Mouse (Mus musculus) adrenal gland, postnatal 14 days (tissue): ENCODE results near the gene Tpst2. TPM values are rescaled to one million over a fixed set of nuclear protein-coding genes. Genes with fewer than 3 reads are reported as not detected.
A peak's percentile ranks its signal among the peaks of the same experiment; 100 is the strongest.

Experiments
- DNase-seq: peaks from one replicate; pipeline ENCODE4 v3.0.0; 2021; ENCODE audit warnings: mixed read lengths
- total RNA-seq: library from RNA; stranded (reverse); gene quantifications from 2 replicates; pipeline ENCODE4 v1.2.3, GENCODE M21; 2021

Gene Tpst2
- total RNA-seq, 1 experiment from 2014 or later: 186 TPM

DNA sequence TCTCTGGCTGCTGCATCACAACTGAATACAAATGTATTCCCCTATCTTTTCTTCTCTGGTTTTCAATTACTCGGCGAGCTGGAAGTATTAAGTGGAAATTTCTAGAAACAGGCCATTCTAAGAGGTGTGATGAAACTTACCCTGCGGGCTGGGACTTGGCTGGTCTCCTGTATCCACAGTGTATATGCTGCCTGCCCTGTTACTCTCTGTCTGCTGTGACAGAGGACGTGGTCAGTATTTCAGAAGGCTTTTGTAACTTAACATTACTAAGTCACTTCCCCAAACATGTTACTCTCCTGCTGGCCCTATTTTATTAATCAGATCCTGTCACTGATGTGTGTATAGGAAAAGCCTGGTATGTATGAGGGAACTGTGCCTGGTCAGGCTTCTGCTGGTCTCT, 5.2 kb downstream of the Tpst2 start:
- no peak for DNase-seq

DNA sequence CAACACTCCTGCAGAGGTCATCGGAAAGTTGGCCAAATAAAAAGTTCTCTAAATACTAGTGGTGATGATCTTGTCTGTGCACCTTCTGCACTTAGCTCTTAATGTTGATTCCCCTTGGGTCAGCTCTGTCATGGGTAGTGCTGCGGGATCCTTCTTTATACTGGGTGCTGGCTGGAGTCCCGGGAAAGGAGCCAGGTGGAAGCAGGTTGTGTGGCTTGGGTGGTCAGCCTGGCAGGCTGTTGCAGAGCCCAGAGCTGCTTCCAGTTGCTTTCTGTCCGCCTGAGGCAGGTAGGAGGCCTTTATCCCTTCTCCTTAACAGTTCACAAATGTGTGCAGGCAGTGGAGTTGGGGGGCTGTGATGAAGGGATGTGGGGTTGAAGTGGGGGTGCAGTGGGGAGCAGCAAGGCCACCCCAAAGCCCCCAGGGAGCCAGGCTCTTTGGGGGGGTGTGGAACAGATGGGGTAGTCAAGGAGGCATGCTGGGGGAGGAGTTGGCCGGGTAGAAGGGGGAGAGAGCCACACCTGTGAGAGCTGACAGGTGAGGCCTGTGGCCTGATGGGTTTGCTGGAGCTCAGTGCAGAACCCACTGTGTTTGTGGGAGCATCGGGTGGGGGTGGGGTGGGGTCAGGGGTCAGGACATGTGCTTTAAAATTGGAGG, 5.8 kb downstream of the Tpst2 start:
- no peak for DNase-seq

DNA sequence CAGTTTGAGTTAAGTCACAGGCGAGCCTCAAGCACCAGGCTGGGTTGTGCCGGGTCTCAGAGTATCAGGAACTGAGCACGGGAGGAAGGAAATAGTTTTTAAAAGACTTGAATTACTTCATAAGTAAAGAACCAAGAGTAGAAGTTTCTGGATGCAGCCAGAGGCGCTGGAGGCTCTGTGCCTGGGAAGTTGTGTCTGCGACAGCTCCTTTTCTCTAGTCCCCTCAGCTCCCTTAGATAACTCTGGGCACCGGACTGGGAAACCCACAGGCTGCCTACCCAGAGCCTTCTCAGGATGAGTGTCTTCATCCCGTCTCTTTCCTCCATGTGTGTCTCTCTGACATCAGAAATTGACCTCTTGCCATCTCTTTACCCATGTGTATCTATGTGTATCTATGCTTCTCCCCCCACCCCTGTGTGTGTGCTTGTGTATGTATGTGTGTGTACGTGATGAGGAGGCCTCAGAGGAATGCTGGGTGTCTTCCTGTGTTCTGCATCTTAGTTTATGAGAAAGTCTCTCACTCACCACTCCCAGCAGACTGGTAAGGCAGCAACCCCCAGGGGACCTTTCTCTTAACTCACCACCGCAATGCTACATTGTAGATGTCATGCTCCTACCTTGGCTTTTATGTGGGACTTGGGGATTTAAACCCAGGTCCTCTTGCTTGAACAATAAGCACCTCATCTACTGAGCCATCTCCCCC, 6.4 kb downstream of the Tpst2 start:
- peak; percentile 4 for DNase-seq

DNA sequence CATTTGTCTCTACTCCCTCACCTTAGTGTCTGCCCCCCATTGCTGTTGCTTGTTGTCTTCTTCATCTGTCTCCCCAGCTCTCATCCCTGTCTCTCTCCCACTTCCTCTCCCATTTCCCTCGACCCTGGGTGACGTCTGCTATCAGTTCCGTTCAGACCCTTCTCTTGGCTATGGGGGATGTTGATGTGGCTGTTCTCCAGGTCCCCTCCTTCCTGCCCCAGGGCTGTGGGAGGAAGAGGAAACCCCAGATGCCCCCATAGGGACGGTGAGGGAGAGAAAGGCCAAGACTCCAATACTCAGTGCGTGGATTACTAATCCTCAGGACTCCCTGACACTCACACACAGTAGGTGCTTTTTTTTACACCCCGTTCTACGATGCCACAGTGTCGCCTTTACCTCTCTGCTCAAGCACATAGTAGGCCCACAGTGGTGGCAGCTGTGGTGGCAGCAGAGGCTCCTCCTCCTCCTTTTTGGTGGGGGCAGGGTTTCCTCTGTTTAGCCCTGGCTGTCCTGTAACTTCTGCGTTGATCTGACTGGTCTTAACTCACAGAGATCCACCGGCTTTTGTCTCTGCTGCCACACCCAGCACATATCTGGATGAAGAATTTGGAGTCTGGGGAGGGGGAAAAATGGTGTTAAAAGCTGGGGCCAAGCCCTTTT, 7.2 kb downstream of the Tpst2 start:
- DNase-seq: peak; percentile 45

DNA sequence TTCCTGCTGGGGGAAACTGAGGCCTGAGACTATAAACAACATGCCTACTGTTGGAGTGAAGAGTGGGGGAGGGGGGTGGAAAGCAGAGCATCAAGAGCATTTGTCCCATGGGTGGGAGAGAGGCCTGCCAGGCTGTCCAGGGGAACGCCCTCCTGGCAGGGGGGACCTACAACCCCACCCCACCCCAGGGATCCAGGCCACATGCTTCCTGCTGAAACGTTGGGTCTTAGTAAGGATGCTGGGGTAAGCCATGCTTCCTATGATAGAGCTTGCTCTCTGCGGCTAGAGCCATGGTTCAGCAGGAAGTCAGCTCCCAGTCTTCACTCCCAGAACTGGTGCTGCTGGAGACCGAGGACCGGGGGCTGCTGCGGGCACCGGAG, 7.7 kb downstream of the Tpst2 start:
- peak; percentile 20 for DNase-seq

DNA sequence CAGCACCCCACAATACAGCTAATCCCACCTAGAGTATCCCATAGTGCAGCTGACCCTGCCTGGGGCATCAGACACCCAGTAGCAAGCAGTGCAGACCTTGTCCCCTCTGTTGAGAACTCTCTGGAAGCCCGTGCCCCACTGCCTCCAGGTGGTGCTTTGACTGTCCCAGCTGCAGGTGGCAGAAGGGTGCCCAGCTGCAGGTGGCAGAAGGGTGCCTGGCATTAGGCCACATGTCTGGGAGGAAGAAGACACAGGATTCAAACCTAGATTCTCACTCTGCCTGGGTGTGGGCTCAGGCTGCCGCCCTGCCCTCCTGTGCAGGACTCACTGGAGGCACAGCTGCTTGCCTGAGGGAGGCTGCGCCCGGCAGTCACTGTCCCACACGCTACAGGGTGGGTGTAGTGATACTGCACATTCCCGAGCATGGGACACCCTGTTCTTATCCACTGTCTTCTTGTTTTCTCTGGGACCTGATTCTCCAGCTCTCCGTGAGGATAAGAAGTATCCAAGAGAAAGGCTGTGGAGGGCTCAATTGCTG, 9.1 kb downstream of the Tpst2 start:
- DNase-seq: no peak

DNA sequence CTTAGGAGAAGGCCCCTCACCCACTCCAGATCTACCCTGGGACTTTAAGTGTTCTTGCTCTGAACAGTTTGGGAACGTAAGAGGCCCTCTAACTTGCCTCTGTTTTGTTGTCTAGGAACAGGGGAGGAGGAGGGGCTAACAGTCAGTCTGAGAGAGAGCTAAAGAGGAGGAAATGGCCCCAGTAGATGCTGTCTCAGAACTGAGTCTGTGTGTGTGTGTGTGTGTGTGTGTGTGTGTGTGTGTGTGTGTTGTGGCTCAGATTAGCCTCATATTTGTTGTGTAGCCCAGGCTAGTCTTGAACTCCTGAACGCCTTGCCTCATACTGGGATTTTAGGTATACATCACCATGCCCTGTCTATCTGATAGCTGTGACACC, 10.1 kb downstream of the Tpst2 start:
- no peak for DNase-seq

DNA sequence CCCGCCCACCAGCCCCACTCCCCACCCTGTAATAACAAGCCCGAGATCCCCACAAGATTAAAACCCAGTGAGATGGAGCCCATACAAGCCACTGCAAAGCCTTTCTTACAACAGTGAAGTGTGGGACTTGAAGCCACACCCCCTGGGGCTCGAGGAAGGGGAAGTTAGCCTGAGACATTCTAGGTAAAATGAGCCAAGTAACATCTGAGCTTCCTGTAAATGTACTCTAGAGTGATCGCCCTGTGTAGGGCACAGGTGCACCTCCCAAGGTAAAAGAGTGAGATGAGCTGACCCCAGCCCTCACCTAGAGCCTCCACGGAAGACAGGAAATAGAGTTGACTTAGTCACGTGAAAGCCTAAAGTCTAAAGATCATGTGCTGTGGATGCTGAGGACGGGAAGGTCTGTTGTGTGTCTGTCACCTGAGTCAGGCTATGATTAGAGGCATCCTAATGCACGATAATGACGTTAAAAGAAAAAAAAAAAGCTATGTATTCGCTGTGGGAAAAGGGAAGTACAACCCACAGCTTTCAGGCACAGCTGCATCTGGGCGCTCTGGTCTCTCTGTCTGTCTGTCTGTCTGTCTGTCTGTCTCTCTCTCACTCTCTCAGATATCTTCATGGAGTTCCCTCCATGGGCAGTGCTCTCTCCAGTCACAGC, 10.6 kb downstream of the Tpst2 start:
- no peak for DNase-seq

DNA sequence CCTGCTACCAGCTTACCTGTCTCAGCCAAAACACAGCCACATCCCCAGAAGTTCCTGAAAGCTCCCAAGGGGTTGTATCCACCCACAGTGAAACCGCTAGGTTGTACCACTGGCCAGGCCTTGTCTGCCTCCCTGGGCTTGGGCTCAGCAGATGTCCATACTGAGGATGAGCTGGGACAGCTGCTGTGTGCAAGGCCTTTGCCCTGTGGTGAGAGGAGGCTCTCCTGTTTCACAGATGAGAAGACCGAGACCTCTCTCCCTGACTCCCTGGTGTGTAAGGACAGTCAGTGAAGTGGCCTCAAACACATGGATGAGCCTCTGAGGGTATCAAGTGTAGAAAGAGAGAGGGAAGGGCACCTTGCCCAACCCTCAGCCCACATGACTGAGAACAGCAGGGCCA, 11.2 kb downstream of the Tpst2 start:
- no peak for DNase-seq

DNA sequence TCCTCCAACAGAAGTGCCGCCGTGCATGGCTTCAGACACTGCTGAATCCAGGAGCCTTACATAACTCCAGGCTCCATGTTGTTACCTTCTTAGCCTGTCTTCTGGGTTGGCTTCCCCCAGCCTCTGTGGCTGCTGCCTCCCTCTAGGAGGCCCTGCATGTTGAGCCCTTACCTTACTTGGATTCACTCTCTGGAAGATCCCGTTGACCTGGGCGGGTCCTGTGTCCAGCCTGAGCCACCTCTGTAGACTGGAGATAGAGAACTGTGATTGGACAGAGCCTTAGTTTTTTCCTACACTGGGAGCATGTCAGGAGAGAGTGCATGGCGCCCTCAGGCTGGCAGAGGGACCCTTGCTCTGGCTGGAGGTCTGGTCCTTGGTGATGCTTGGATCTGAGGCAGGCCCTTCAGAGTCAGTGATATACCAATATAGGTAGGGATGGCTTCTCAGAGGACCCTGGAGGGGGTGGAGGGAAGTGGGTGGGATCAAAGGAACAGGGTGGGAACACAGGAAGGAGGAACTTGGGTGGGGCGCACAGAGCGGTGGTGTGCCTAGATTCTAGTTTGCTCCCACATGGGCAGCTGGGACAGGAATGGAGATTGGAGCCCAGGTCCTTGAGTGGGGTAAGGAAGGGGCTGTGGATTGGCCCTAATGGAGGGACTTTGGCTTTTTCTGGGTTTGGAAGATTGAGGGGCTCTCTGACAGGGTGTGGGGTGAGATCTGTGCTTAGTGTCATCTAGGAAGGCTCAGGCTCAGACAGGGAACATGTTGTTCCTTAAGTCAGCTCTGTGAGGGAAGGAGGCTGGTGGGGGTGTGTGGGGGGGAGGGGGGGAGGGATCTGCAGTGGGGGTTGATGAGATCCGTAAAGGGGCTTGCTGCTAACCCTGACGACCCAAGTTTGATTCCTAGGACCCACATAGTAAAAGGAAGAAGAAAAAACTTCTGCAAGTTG, 12.0 kb downstream of the Tpst2 start:
- DNase-seq: no peak

DNA sequence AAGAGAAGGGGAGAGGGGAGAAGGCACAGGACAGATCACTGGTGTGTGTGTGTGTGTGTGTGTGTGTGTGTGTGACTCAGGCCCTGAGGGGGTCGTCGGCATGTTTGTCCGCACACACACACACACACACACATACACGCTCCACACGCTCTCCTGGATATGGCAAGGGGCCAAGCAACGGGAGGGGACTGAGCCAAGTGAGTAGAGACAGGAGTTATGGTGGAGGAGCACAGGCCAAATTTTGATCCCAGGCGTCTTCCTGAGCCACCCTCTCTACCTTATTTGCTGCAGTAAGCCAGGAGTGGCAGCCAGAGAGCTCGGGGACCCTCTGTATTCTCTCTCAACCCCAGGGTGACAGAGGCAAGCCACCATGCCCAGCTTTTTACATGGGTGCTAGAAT, 12.7 kb downstream of the Tpst2 start:
- DNase-seq: peak; percentile 84

DNA sequence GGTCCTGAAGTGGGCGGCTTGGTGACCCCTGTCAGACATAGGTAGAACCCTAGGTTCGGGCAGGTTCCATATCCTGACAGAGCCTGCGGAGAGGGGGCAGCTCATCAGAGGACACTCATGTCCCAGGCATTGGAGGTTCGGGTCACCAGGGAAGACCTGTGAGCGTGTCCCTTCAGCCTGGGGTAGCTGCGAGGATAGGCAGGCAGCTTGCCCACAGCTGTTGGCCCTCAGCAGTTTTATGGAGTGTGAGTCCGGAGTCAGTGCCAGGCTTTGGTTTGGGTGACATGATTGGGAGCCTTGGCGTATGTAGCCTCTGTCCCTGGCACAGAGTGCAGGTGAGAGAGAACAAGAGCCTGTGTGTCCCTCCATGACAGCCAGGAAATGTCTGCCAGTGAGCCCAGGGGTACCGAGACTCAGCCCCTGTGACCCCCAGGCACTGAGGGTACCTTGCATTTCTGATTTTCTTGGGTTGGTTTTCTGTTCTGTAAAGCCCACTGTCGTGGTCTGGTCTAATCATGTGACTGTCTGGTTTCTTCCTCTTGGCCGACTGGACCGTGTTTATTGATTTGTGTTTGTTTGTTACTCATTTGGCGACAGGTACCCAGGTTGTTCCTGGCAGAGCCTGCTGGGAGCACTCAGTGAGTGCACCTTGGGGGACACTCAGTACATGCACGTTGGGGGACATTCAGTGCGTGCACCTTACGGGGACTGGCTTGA, 13.5 kb downstream of the Tpst2 start:
- peak; percentile 83 for DNase-seq

DNA sequence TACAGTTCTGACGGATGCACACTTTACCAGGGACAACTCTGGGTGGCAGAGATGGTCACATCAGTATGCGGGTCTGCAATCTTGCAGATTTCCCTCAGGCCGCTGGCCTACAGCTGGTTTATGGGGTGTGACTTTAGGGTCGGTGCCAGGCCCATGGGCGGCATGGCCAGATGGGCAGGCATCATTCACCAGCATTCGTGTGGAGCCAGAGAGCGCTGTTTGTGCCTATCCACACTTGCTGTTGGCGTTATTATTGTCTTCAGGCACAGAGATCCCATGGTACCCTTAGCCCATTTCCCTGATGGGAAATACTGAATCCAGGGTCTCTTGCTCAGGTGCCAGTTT, 14.0 kb downstream of the Tpst2 start:
- DNase-seq: no peak

DNA sequence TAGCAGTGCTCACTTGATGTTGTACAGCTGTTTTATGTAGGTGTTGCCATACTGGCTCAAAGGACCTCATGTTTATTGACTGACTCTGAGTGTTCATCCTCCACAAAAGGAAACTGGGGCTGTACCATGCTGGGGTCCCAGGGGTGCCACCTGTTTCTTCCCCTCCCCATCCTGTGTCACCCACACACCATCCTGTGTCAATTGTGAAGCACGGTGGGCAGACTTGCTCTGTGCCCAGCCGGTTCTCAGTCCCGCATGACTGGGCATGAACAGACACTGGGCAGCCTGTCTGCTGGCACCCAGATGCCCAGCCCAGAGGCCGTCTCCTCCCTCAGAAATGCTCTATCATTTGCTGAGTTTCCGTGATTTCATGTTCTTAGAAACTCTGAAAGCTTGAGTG, 15.4 kb downstream of the Tpst2 start:
- no peak for DNase-seq

DNA sequence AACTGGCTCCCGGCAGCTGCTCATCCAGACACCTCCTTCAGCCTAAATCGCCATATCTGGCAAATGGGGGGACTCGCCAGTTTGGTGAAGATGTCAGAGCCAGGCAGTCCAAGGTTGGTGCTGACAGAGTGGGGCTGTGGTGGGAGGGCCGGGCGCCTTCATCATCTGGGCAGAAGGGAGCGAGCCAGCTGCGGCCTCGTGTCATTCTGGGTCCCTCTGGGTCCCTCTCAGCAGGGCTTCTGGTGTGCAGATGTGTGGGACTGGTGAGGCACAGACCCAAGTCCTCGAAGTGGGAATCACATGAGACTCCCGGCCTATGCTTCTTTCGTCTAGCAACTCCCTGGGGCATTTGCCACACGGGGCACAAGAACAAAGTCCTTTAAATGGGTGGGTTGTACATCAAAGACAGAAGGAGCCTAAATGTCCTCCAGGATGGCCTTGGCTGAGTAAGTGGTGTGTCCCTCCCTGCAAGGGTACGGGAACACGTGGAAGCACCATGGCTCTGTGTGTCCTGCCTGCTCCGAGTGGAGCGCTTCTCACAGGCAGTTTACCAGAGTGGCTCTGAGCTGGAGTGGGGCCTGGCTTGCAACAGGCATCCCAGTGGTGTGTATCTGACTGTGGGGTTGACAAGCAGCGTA, 16.0 kb downstream of the Tpst2 start:
- DNase-seq: peak; percentile 78

DNA sequence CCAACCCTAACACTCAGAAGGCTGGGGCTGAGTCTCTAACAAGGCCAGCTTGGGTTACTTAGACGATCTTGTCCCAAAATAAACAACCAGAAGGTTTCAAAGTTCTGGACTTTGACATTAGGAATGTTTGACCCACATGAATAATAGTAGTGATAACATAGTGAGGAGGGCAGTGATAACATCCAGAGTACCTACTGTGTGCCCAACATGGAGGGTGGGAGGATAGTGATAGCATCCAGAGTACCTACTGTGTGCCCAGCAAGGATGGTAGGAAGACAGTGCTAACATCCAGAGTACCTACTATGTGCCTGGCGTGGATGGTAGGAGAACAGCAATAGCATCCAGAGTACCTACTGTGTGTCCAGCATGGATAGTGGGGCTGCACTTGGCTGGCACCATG, 17.3 kb downstream of the Tpst2 start:
- peak; percentile 6 for DNase-seq

DNA sequence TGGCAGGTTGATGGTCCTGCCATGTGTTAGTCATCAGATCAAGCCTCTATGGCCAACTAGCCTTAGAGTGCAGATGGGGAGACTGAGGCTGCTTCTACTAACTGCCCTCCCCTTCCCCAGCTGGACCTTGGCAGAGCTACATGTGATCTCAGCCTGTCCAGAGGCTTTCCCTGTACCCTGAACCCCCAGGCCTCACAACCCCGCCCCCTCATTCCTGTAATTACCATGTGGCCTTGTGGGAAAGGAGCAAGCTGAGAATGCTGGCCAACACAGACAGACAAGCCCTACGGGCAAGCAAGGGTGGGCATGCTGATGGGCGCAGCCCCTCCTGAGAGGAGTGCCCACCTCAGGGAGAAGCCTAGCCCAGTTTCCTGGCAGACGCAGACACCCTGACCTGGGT, 18.2 kb downstream of the Tpst2 start:
- DNase-seq: peak; percentile 60

DNA sequence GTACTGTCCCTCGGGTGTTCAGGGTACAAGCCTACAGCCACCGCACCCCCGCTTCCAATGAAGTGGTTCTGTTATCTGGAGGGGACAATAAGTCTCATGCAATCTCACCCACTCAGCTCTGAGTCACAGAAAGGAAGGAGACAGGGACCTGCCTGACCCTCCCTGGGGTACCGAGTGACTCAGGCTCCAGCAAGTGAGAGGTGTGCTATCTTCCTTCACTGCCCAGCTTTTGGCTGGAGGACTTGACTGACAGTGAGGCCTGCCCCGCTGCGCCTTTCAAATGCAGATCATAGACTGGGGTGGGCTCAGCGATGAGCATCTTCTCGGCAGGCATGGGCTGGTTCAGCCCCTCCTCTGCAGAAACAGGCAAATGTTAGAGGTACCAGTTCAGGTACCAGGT, 18.7 kb downstream of the Tpst2 start:
- DNase-seq: peak; percentile 78

DNA sequence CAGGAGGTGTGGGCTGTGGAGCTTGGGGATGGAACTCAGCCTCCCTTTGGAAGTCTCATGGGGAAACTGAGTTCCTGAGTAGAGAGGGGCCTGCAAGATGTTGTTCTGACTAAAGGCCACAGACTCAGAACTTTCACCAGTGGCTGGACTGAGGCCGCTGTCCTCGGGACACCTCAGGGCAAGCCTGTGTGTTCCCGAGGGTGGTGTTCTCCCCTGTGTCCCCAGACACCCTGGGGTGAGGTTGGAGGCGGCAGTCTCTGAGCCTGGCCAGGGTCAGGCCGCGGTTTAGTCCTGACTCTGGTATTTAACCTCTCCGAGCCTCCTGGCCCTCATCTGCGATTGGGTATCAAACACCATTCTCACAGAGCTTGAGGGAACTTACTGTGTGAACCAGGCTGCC, 19.1 kb downstream of the Tpst2 start:
- no peak for DNase-seq

DNA sequence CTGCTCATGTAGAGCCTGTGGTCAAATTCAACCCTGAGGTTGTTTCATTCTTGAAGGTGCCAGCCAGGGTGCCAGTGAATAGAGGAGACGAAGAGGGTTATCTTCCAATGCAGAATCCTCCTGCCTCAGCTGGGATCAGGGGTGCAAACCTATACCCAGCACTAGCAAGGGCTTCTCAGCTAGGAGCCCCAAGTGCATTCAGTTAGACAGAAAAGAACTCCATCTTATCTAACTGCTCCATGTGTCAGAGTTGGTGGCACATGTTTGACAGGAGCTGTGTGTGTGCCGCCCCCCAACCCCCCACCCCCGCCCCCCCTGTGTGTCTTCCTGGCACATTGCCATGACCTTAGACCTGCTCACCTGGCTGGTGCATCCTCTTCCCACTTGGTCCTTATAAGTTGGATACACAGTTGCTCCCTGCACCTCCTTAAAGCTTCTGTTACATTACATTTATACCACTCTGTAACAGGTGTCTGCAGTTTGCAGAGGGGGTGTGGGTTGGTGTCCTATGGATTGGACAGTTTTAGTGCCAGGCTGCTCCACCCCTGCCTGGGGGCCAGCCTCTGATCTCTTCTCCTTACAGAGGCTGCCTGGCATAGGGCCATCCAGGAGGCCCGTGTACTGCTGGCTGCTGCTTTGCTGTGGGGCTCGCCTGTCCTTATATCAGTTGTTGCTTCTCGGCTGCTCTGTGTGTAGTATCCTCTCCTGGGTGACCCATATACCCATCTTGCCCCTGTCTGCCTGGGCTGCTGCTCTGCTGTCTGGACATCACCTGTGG, 20.1 kb downstream of the Tpst2 start:
- peak; percentile 66 for DNase-seq
